Mouse (Mus musculus) ES-E14 (cell line): ENCODE measurements around the gene Nkx2-3.

Experiments
- CHD2 ChIP-seq: IDR thresholded peaks from 2 replicates; pipeline ENCODE4 v1.6.1; 2014; ENCODE audit warnings: mild to moderate bottlenecking, low read depth, low read length, inconsistent platforms
- MAFK ChIP-seq: IDR thresholded peaks from 2 replicates; pipeline ENCODE4 v1.6.1; 2014; ENCODE audit warnings: mild to moderate bottlenecking, low read depth, low read length, inconsistent platforms; ENCODE audit not compliant: insufficient read depth
- ZC3H11A ChIP-seq: IDR thresholded peaks from 2 replicates; pipeline ENCODE4 v1.6.1; 2012; ENCODE audit warnings: low read depth, mild to moderate bottlenecking, inconsistent platforms, low read length, borderline replicate concordance
- ZNF384 ChIP-seq: IDR thresholded peaks from 2 replicates; pipeline ENCODE4 v1.6.1; 2012; ENCODE audit warnings: low read depth, low read length, inconsistent platforms

GRCm38 (mm10) chr19:43606552-43607530, 5.3 kb upstream of the Nkx2-3 start:
- TF ChIP-seq ZC3H11A (no peak), ZNF384 (no peak), CHD2 (no peak), MAFK (no peak)
